Comparison of ENCODE assay signal across 12 mouse cellular contexts in genomic region chr11:96396772-96397626, GRCm38 (mm10). TPM values are rescaled to one million over a fixed set of nuclear protein-coding genes. Genes with fewer than 3 reads are reported as not detected.
DNase-seq lines count a peak whose midpoint lies in the region; ATAC-seq and TF ChIP-seq lines count a peak whose summit lies in the region.
"Had no signal": no experiment of that assay in that cellular context is flagged by ENCODE, and none has a peak within 500 bp of the region (broad histone marks: within the 10 kb centered on the region; RNA-seq: fewer than 3 reads in every experiment).

No protein-coding gene starts in this region.

- no peak for TF ChIP-seq CTCF in lung, embryonic 14.5 days (IDR thresholded peaks at IDR 0.05; ENCODE audit: low read depth)
- TF ChIP-seq CTCF in stomach, postnatal 0 days (IDR thresholded peaks at IDR 0.05; ENCODE audit: low read depth): no peak

- no peaks in the 10 kb centered on the region for H3K27me3 ChIP-seq in hindbrain, embryonic 11.5 days (ENCODE audit: control insufficient read depth, insufficient read depth, low read length)
- H3K27me3 ChIP-seq in hindbrain, embryonic 16.5 days (replicated peaks; ENCODE audit: control insufficient read depth, insufficient read depth, low read length): no peaks in the 10 kb centered on the region
- H3K27me3 ChIP-seq in neural tube, embryonic 15.5 days (replicated peaks): no peaks in the 10 kb centered on the region
- H3K27me3 ChIP-seq in lung, embryonic 14.5 days (ENCODE audit: insufficient read depth, low read length): no peaks in the 10 kb centered on the region
- no peaks in the 10 kb centered on the region for H3K27me3 ChIP-seq in stomach, postnatal 0 days (ENCODE audit: control insufficient read depth, insufficient read depth, low read length)

- no peak for ATAC-seq in hindbrain, embryonic 11.5 days (ENCODE audit: low FRiP score)
- ATAC-seq in hindbrain, embryonic 16.5 days: no peak
- no peak for ATAC-seq in neural tube, embryonic 15.5 days (ENCODE audit: low FRiP score)
- ATAC-seq in lung, embryonic 14.5 days (ENCODE audit: insufficient read depth): peak; percentile 85
- peak; percentile 45; the same call in 1 of the 2 replicates for ATAC-seq in stomach, postnatal 0 days (ENCODE audit: low FRiP score, low TSS enrichment)

- no peak for TF ChIP-seq EP300 in stomach, postnatal 0 days (optimal IDR thresholded peaks at IDR 0.05)

- peak; percentile 36 for DNase-seq in hindbrain, embryonic 11.5 days (ENCODE audit: low spot score)
- DNase-seq in neural tube, embryonic 10.5 days (ENCODE audit: extremely low spot score, low spot score): peak; percentile 60
- DNase-seq in lung, embryonic 14.5 days: peak; percentile 65
- DNase-seq in stomach, postnatal 0 days (ENCODE audit: low spot score): no peak
- no peak for DNase-seq in urinary bladder, postnatal 25 days (ENCODE audit: low spot score)
- no peak for DNase-seq in layer of hippocampus, adult 11-12 months (ENCODE audit: low spot score)
- DNase-seq: thymus, adult 2 months had no signal

- no peak overlapping the region for H3K27ac ChIP-seq in hindbrain, embryonic 11.5 days (ENCODE audit: low read depth, low read length)
- no peak overlapping the region for H3K27ac ChIP-seq in hindbrain, embryonic 16.5 days (ENCODE audit: low read depth, low read length)
- H3K27ac ChIP-seq in neural tube, embryonic 15.5 days (replicated peaks): no peak overlapping the region
- H3K27ac ChIP-seq in lung, embryonic 14.5 days (ENCODE audit: low read depth): peak overlapping the region; percentile 63
- no peak overlapping the region; the same call in 1 of the 2 replicates for H3K27ac ChIP-seq in stomach, postnatal 0 days (replicated peaks)

- 0 out of 2 replicates have a peak, but pooled peaks cover 3% of the 10 kb centered on the region for H3K4me1 ChIP-seq in hindbrain, embryonic 11.5 days (replicated peaks; ENCODE audit: control insufficient read depth, insufficient read depth, low read length)
- peaks cover 6% of the 10 kb centered on the region; the same call in 1 of the 2 replicates for H3K4me1 ChIP-seq in hindbrain, embryonic 16.5 days (ENCODE audit: control insufficient read depth, insufficient read depth, low read depth, low read length)
- peaks cover 11% of the 10 kb centered on the region; the same call in 1 of the 2 replicates for H3K4me1 ChIP-seq in neural tube, embryonic 15.5 days
- peaks cover 21% of the 10 kb centered on the region for H3K4me1 ChIP-seq in lung, embryonic 14.5 days (ENCODE audit: insufficient read depth)
- H3K4me1 ChIP-seq in stomach, postnatal 0 days (replicated peaks; ENCODE audit: control insufficient read depth, insufficient read depth): 0 out of 2 replicates have a peak, but pooled peaks cover 2% of the 10 kb centered on the region

- no peak overlapping the region for H3K4me3 ChIP-seq in hindbrain, embryonic 11.5 days (ENCODE audit: low read depth, low read length)
- no peak overlapping the region for H3K4me3 ChIP-seq in hindbrain, embryonic 16.5 days (ENCODE audit: low read length)
- no peak overlapping the region for H3K4me3 ChIP-seq in neural tube, embryonic 15.5 days (replicated peaks)
- H3K4me3 ChIP-seq in lung, embryonic 14.5 days (ENCODE audit: low read depth, low read length): no peak overlapping the region
- no peak overlapping the region for H3K4me3 ChIP-seq in stomach, postnatal 0 days (ENCODE audit: low read depth, low read length)
- H3K4me3 ChIP-seq: megakaryocyte, embryonic 14.5 days had no signal

- no peak overlapping the region for H3K4me2 ChIP-seq in hindbrain, embryonic 11.5 days (replicated peaks; ENCODE audit: low read depth, low read length)
- H3K4me2 ChIP-seq in hindbrain, embryonic 16.5 days (ENCODE audit: low read length): no peak overlapping the region
- no peak overlapping the region for H3K4me2 ChIP-seq in neural tube, embryonic 15.5 days
- peak overlapping the region; percentile 37 for H3K4me2 ChIP-seq in lung, embryonic 14.5 days
- 0 out of 2 replicates have a peak overlapping the region, but pooled peaks have one; percentile 20 for H3K4me2 ChIP-seq in stomach, postnatal 0 days (replicated peaks; ENCODE audit: low read depth)

- H3K9me3 ChIP-seq in hindbrain, embryonic 11.5 days (ENCODE audit: control insufficient read depth, low read length): no peaks in the 10 kb centered on the region
- no peaks in the 10 kb centered on the region for H3K9me3 ChIP-seq in hindbrain, embryonic 16.5 days (ENCODE audit: control insufficient read depth, low read length)
- H3K9me3 ChIP-seq in neural tube, embryonic 15.5 days (replicated peaks): no peaks in the 10 kb centered on the region
- H3K9me3 ChIP-seq in lung, embryonic 14.5 days (ENCODE audit: low read depth, low read length): no peaks in the 10 kb centered on the region
- H3K9me3 ChIP-seq in stomach, postnatal 0 days (ENCODE audit: control insufficient read depth, low read length): no peaks in the 10 kb centered on the region

- 12% methylated on average over 15 of the region's 15 CpGs for WGBS in hindbrain, embryonic 11.5 days
- 15% methylated on average over 15 of the region's 15 CpGs for WGBS in hindbrain, embryonic 16.5 days
- 19% methylated on average over 15 of the region's 15 CpGs for WGBS in neural tube, embryonic 15.5 days
- WGBS in lung, embryonic 14.5 days: 6% methylated on average over 15 of the region's 15 CpGs
- WGBS in stomach, postnatal 0 days: 13% methylated on average over 15 of the region's 15 CpGs

- H3K9ac ChIP-seq in hindbrain, embryonic 11.5 days (ENCODE audit: low read depth, low read length): no peak overlapping the region
- H3K9ac ChIP-seq in hindbrain, embryonic 16.5 days (ENCODE audit: low read depth, low read length): no peak overlapping the region
- H3K9ac ChIP-seq in neural tube, embryonic 15.5 days (replicated peaks): no peak overlapping the region
- no peak overlapping the region; the same call in 1 of the 2 replicates for H3K9ac ChIP-seq in lung, embryonic 14.5 days
- H3K9ac ChIP-seq in stomach, postnatal 0 days (ENCODE audit: low read length): no peak overlapping the region

- H3K36me3 ChIP-seq in hindbrain, embryonic 11.5 days (ENCODE audit: control insufficient read depth, insufficient read depth, low read length): no peaks in the 10 kb centered on the region
- H3K36me3 ChIP-seq in hindbrain, embryonic 16.5 days (ENCODE audit: control insufficient read depth, insufficient read depth, low read length): no peaks in the 10 kb centered on the region
- H3K36me3 ChIP-seq in neural tube, embryonic 15.5 days: no peaks in the 10 kb centered on the region
- H3K36me3 ChIP-seq in lung, embryonic 14.5 days (ENCODE audit: insufficient read depth): no peaks in the 10 kb centered on the region
- no peaks in the 10 kb centered on the region for H3K36me3 ChIP-seq in stomach, postnatal 0 days (ENCODE audit: control insufficient read depth, insufficient read depth, low read length)

RNA-seq across cellular contexts. Expression of gene Hoxb1, which starts 31.4 kb away (rescaled TPM):
- polyA plus RNA-seq in hindbrain, embryonic 11.5 days (2014; fragmentation: Nextera tagmentation; extraction: Ambion mirVana): 7.3 and 8.2 TPM in 2 replicates
- 0.21 and 0.35 TPM in 2 replicates for polyA plus RNA-seq in hindbrain, embryonic 16.5 days (2015; fragmentation: Nextera tagmentation; extraction: Ambion mirVana)
- polyA plus RNA-seq in neural tube, embryonic 15.5 days (2015; fragmentation: Nextera tagmentation; extraction: Ambion mirVana): 0.38 and 0.65 TPM in 2 replicates
- polyA plus RNA-seq in lung, embryonic 14.5 days (2014; fragmentation: Nextera tagmentation; extraction: Ambion mirVana): 0.08 TPM in 1 of 2 replicates, not detected in the other
- polyA plus RNA-seq in stomach, postnatal 0 days (2015; fragmentation: Nextera tagmentation; extraction: Ambion mirVana): 0.06 TPM in 1 of 2 replicates, not detected in the other
- polyA plus RNA-seq: cortical plate, adult 2 months; heart, postnatal 0 days; thymus, adult 2 months had no signal

RNA-seq across cellular contexts. Expression of gene Hoxb2, which starts 46.7 kb away (rescaled TPM):
- polyA plus RNA-seq in hindbrain, embryonic 11.5 days (2014; fragmentation: Nextera tagmentation; extraction: Ambion mirVana): 64.9 and 67.5 TPM in 2 replicates
- polyA plus RNA-seq in hindbrain, embryonic 16.5 days (2015; fragmentation: Nextera tagmentation; extraction: Ambion mirVana): 20.0 and 20.8 TPM in 2 replicates
- 33.7 and 42.3 TPM in 2 replicates for polyA plus RNA-seq in neural tube, embryonic 15.5 days (2015; fragmentation: Nextera tagmentation; extraction: Ambion mirVana)
- polyA plus RNA-seq in lung, embryonic 14.5 days (2014; fragmentation: Nextera tagmentation; extraction: Ambion mirVana): 48.9 and 51.6 TPM in 2 replicates
- polyA plus RNA-seq in stomach, postnatal 0 days (2015; fragmentation: Nextera tagmentation; extraction: Ambion mirVana): 12.2 and 13.4 TPM in 2 replicates
- polyA plus RNA-seq: cortical plate, adult 2 months had no signal

Comparison
In these comparisons a context has a peak if more than half of its experiments do, and no peak if none do; other contexts are left out.
1. ATAC-seq: peak in lung, embryonic 14.5 days (single experiment) and stomach, postnatal 0 days (single experiment); none in hindbrain, embryonic 11.5 days (single experiment), hindbrain, embryonic 16.5 days (single experiment) and neural tube, embryonic 15.5 days (single experiment).
2. DNase-seq: peak in hindbrain, embryonic 11.5 days (single experiment), neural tube, embryonic 10.5 days (single experiment) and lung, embryonic 14.5 days (single experiment); none in stomach, postnatal 0 days (single experiment), urinary bladder, postnatal 25 days (single experiment) and layer of hippocampus, adult 11-12 months (single experiment).
3. H3K4me2 ChIP-seq: peak in lung, embryonic 14.5 days (single experiment) and stomach, postnatal 0 days (single experiment); none in hindbrain, embryonic 11.5 days (single experiment), hindbrain, embryonic 16.5 days (single experiment) and neural tube, embryonic 15.5 days (single experiment).